Mouse (Mus musculus): ENCODE measurements around the gene Spsb2. TPM values are rescaled to one million over a fixed set of nuclear protein-coding genes. Genes with fewer than 3 reads are reported as not detected.
A peak's percentile ranks its signal among the peaks of the same experiment; 100 is the strongest.

Gene Spsb2
- polyA plus RNA-seq, 1 experiment from 2014 or later, result 8.7 TPM

- Histone ChIP-seq H3K4me1 (ENCODE audit: control insufficient read depth, insufficient read depth, low read length) (peaks cover 25% of the 10 kb centered on the region), H3K36me3 (ENCODE audit: control insufficient read depth, insufficient read depth, low read length) (peaks cover 31% of the 10 kb centered on the region), H3K27ac (ENCODE audit: low read depth, low read length) (no peak overlapping the region), H3K4me3 (ENCODE audit: low read length) (peak overlapping the region; percentile 62; the same call in 1 of the 2 replicates), H3K4me2 (replicated peaks; ENCODE audit: low read depth, low read length) (no peak overlapping the region), H3K27me3 (ENCODE audit: control insufficient read depth, insufficient read depth, low read length) (no peaks in the 10 kb centered on the region), H3K9me3 (ENCODE audit: control insufficient read depth, low read length) (no peaks in the 10 kb centered on the region), H3K9ac (ENCODE audit: low read depth, low read length) (no peak overlapping the region)
- ATAC-seq (ENCODE audit: low FRiP score, low TSS enrichment), result no peak
- 91% methylated on average over 8 of the region's 8 CpGs for WGBS
Measured at GRCm38 (mm10) chr6:124831649-124832048, 23.2 kb downstream of the Spsb2 start.

DNA sequence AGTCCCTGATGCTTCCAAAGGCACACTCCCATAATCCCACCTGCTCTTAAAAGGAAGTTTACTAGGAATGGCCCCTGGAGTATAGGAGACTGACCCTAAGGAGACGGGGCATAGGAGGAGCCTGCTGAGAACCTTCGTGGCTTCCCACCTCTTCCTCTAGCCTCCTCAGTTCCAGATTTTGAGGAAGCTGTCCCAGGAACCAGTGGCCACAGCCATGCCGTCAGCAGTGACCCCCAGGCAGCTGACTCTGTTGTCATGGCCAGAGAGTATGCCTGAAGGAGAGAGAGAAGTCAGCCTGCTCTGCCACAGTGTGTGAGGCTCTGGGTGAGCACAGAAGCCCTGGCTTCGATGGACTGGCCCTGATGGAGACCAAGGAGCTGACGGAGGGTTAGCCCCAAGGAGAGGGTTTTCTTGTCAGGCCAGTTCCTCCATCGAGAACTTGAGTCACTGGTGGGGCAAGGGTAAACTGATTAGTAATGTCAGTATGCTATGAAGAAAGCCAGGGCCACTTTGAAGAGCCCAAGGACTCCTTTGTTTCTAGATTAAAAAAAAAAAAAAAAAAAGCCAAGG is 26.1 kb downstream of the Spsb2 start:
- ATAC-seq (ENCODE audit: low FRiP score, low TSS enrichment), result no peak
- no peak overlapping the region for H3K9ac ChIP-seq (ENCODE audit: low read depth, low read length)

GRCm38 (mm10) chr6:124835531-124835930 is 27.1 kb downstream of the Spsb2 start:
- WGBS, result 31% methylated on average over 10 of the region's 10 CpGs
- Histone ChIP-seq H3K4me1 (ENCODE audit: control insufficient read depth, insufficient read depth, low read length) (peaks cover 31% of the 10 kb centered on the region), H3K9ac (ENCODE audit: low read depth, low read length) (peak overlapping the region; percentile 14; the same call in 1 of the 2 replicates), H3K4me2 (replicated peaks; ENCODE audit: low read depth, low read length) (no peak overlapping the region), H3K27me3 (ENCODE audit: control insufficient read depth, insufficient read depth, low read length) (no peaks in the 10 kb centered on the region), H3K4me3 (ENCODE audit: low read length) (no peak overlapping the region), H3K9me3 (ENCODE audit: control insufficient read depth, low read length) (no peaks in the 10 kb centered on the region), H3K27ac (ENCODE audit: low read depth, low read length) (no peak overlapping the region), H3K36me3 (ENCODE audit: control insufficient read depth, insufficient read depth, low read length) (peaks cover 31% of the 10 kb centered on the region)
- ATAC-seq (ENCODE audit: low FRiP score, low TSS enrichment), result no peak

More for the DNA sequence above, 26.1 kb downstream of the Spsb2 start:
- H3K4me3 ChIP-seq (ENCODE audit: low read length), result no peak overlapping the region
- no peaks in the 10 kb centered on the region for H3K9me3 ChIP-seq (ENCODE audit: control insufficient read depth, low read length)
- peaks cover 31% of the 10 kb centered on the region for H3K36me3 ChIP-seq (ENCODE audit: control insufficient read depth, insufficient read depth, low read length)
- H3K27ac ChIP-seq (ENCODE audit: low read depth, low read length), result no peak overlapping the region
- no peaks in the 10 kb centered on the region for H3K27me3 ChIP-seq (ENCODE audit: control insufficient read depth, insufficient read depth, low read length)
- H3K4me2 ChIP-seq (replicated peaks; ENCODE audit: low read depth, low read length), result no peak overlapping the region
- H3K4me1 ChIP-seq (ENCODE audit: control insufficient read depth, insufficient read depth, low read length), result peaks cover 28% of the 10 kb centered on the region
- WGBS, result 83% methylated on average over 6 of the region's 6 CpGs

GRCm38 (mm10) chr6:124836411-124836810 is 27.9 kb downstream of the Spsb2 start:
- Histone ChIP-seq H3K36me3 (ENCODE audit: control insufficient read depth, insufficient read depth, low read length) (peaks cover 31% of the 10 kb centered on the region), H3K4me1 (ENCODE audit: control insufficient read depth, insufficient read depth, low read length) (peaks cover 27% of the 10 kb centered on the region), H3K4me3 (ENCODE audit: low read length) (no peak overlapping the region), H3K27me3 (ENCODE audit: control insufficient read depth, insufficient read depth, low read length) (no peaks in the 10 kb centered on the region), H3K4me2 (replicated peaks; ENCODE audit: low read depth, low read length) (no peak overlapping the region), H3K9ac (ENCODE audit: low read depth, low read length) (no peak overlapping the region), H3K27ac (ENCODE audit: low read depth, low read length) (no peak overlapping the region), H3K9me3 (ENCODE audit: control insufficient read depth, low read length) (no peaks in the 10 kb centered on the region)
- 68% methylated on average over 7 of the region's 7 CpGs for WGBS
- no peak for ATAC-seq (ENCODE audit: low FRiP score, low TSS enrichment)

GRCm38 (mm10) chr6:124839805-124840204 is 31.3 kb downstream of the Spsb2 start:
- Histone ChIP-seq H3K4me2 (replicated peaks; ENCODE audit: low read depth, low read length) (0 out of 2 replicates have a peak overlapping the region, but pooled peaks have one; percentile 1), H3K36me3 (ENCODE audit: control insufficient read depth, insufficient read depth, low read length) (peaks cover 5% of the 10 kb centered on the region; the same call in 1 of the 2 replicates), H3K27ac (ENCODE audit: low read depth, low read length) (no peak overlapping the region), H3K4me1 (ENCODE audit: control insufficient read depth, insufficient read depth, low read length) (peaks cover 27% of the 10 kb centered on the region), H3K27me3 (ENCODE audit: control insufficient read depth, insufficient read depth, low read length) (no peaks in the 10 kb centered on the region), H3K9me3 (ENCODE audit: control insufficient read depth, low read length) (no peaks in the 10 kb centered on the region), H3K4me3 (ENCODE audit: low read length) (no peak overlapping the region), H3K9ac (ENCODE audit: low read depth, low read length) (0 out of 2 replicates have a peak overlapping the region, but pooled peaks have one; percentile 9)
- ATAC-seq (ENCODE audit: low FRiP score, low TSS enrichment), result peak; percentile 20
- WGBS, result 2% methylated on average over 8 of the region's 8 CpGs

DNA sequence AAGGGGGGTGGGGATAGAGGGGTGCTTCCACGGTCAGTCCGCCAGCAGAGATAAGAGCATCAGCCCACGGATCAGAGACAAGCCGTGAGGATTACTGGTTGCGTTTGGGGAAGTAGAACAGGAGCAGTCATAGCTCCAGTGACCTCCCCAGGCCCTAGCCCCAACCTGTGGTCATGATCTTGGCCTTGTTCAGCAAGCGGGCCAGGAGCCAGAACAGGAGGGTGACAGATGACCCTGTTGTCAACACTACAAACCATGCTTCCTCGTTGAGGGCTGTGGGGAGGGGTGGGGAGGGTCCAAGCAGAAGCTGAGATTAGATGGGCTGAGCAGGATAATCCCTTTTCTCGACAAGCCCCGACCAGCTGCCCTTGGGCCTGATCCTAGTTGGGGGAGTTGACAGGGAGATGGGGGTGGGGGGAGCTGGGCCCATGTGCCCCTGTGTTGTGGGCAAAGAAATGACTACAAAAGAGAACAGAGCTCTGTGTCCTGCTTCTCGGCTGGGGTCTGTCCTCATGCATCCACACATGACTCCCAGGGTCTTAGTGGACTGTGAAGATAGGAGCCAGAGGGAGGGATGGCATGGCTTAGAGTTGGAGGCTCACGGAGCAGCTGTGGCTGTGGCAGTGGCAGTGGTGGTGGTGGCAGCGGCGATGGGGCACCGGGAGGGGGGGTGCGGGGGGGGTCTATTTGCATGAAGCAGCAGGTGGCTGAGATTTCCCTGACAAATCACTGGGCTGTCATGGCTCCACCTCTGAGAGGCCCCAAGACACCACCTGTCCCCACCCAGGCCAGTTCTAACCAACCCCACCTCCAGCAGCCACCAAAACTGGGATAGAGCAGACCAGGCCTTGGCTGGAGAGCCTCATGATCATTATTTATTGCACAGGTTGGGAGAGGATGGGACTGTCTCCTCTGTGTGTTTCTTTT is 32.0 kb downstream of the Spsb2 start, which contains the start of gene Gnb3:
TSS of gene Gnb3 (minus strand) at position 35 of the 927 bp plus-strand sequence.
- Histone ChIP-seq H3K36me3 (ENCODE audit: control insufficient read depth, insufficient read depth, low read length) (peaks cover 12% of the 10 kb centered on the region; the same call in 1 of the 2 replicates), H3K4me3 (ENCODE audit: low read length) (no peak within 1 kb of the TSS), H3K9me3 (ENCODE audit: control insufficient read depth, low read length) (no peaks in the 10 kb centered on the region), H3K27me3 (ENCODE audit: control insufficient read depth, insufficient read depth, low read length) (no peaks in the 10 kb centered on the region), H3K27ac (ENCODE audit: low read depth, low read length) (no peak within 1 kb of the TSS), H3K9ac (ENCODE audit: low read depth, low read length) (0 out of 2 replicates have a peak within 1 kb of the TSS, but pooled peaks have one; percentile 9), H3K4me2 (replicated peaks; ENCODE audit: low read depth, low read length) (0 out of 2 replicates have a peak within 1 kb of the TSS, but pooled peaks have one; percentile 1), H3K4me1 (ENCODE audit: control insufficient read depth, insufficient read depth, low read length) (peaks cover 23% of the 10 kb centered on the region)
- ATAC-seq (ENCODE audit: low FRiP score, low TSS enrichment), result peak; percentile 2; the same call in 1 of the 2 replicates
- 35% methylated on average over 15 of the region's 15 CpGs for WGBS

DNA sequence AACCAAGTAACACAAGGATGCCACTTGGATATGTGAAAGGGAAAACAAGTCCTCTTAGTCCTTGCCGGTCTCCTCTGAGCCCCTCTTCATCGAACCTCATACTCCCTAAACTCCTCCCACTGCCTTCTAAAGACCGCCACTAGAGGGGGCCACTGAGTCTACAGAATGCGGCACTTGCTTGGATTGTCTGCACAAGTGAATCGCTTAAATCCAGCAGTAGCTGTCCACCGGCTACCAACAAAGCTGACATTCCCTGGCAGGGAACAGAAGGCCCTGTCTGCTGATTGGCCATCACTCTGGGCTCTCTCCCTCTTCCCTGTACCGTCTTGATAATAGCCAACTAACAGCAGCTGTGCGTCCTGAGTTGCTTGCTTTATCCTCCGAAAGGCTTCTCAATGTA is 38.8 kb downstream of the Spsb2 start:
- Histone ChIP-seq H3K36me3 (ENCODE audit: control insufficient read depth, insufficient read depth, low read length) (peaks cover 21% of the 10 kb centered on the region; the same call in 1 of the 2 replicates), H3K9ac (ENCODE audit: low read depth, low read length) (no peak overlapping the region), H3K27me3 (ENCODE audit: control insufficient read depth, insufficient read depth, low read length) (no peaks in the 10 kb centered on the region), H3K4me3 (ENCODE audit: low read length) (no peak overlapping the region), H3K27ac (ENCODE audit: low read depth, low read length) (no peak overlapping the region), H3K9me3 (ENCODE audit: control insufficient read depth, low read length) (no peaks in the 10 kb centered on the region), H3K4me1 (ENCODE audit: control insufficient read depth, insufficient read depth, low read length) (no peaks in the 10 kb centered on the region), H3K4me2 (replicated peaks; ENCODE audit: low read depth, low read length) (no peak overlapping the region)
- ATAC-seq (ENCODE audit: low FRiP score, low TSS enrichment), result peak; percentile 76
- 12% methylated on average over 9 of the region's 9 CpGs for WGBS

- Histone ChIP-seq H3K27ac (ENCODE audit: low read depth, low read length) (no peak overlapping the region), H3K9me3 (ENCODE audit: control insufficient read depth, low read length) (no peaks in the 10 kb centered on the region), H3K9ac (ENCODE audit: low read depth, low read length) (no peak overlapping the region), H3K4me3 (ENCODE audit: low read length) (no peak overlapping the region), H3K36me3 (ENCODE audit: control insufficient read depth, insufficient read depth, low read length) (peaks cover 12% of the 10 kb centered on the region; the same call in 1 of the 2 replicates), H3K4me1 (ENCODE audit: control insufficient read depth, insufficient read depth, low read length) (no peaks in the 10 kb centered on the region), H3K27me3 (ENCODE audit: control insufficient read depth, insufficient read depth, low read length) (no peaks in the 10 kb centered on the region), H3K4me2 (replicated peaks; ENCODE audit: low read depth, low read length) (no peak overlapping the region)
- 52% methylated on average over 8 of the region's 8 CpGs for WGBS
- ATAC-seq (ENCODE audit: low FRiP score, low TSS enrichment), result no peak
Measured at GRCm38 (mm10) chr6:124850535-124850934, 42.1 kb downstream of the Spsb2 start.
